Mouse (Mus musculus): ENCODE data around the gene Fgf3. TPM values are rescaled to one million over a fixed set of nuclear protein-coding genes. Genes with fewer than 3 reads are reported as not detected.
"Not testable (repeated sequence)": the region's sequence is repeated elsewhere in the genome, so short reads cannot be mapped to it uniquely, and the experiment has no call there.

Gene Fgf3
- total RNA-seq, 2 experiments from 2014 or later = not detected

DNA sequence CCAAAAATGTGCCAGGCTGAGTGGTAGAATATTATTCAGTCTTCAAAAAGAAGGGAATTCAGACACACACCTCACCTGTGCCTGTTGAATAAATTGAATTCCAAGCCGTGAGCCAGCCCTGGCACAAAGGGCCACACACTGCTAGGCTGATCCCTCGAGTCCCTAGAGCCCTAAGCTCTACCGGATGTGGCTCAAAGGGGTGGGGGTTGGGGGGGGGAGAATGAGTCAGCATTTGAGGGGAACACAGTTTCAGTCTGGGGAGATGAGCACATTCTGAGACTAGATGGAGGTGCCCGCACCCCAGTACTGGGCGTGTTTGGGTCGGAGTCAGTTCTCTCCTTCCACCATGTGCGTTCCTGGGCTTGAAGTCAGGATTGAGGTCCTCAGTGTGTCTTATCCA, 19.3 kb downstream of the Fgf3 start:
- no peak for DNase-seq
- intact Hi-C loops (cut with DNase I) = no loop called here

GRCm38 (mm10) chr7:144857826-144858342, 20.0 kb downstream of the Fgf3 start:
- DNase-seq = no peak
- intact Hi-C loops (cut with DNase I) = no loop called here

- intact Hi-C loops (cut with DNase I) = no loop called here
Measured at GRCm38 (mm10) chr7:144858702-144859101, 20.8 kb downstream of the Fgf3 start.

DNA sequence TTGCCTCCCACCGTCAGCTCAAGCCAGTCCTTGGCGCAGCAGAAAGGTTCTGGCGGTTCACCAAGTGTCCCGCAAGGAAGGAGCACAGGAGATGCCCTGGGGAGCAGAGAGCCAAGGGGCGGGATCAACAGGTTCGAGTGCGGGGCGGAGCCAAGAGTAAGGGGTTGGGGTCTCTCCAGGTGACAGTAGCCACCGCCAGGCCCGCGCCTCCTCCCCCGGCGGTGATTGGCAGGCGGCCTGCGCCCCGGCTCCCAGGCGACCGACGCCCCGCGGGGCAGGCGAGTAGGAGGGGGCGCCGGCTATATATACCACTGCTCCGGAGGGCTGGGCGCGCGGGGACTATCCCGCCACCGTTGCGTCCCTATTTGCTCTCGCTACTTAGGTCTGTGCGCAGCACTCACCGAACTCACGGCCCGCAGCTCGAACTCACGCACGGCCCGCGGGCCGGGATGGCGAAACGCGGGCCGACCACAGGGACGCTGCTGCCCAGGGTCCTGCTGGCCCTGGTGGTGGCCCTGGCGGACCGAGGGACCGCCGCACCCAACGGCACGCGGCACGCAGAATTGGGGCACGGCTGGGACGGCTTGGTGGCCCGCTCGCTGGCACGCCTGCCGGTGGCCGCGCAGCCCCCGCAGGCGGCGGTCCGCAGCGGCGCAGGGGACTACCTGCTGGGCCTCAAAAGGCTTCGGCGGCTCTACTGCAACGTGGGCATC, 23.3 kb downstream of the Fgf3 start:
- intact Hi-C loops (cut with DNase I) = no loop called here
- DNase-seq = no peak

More at GRCm38 (mm10) chr7:144858702-144859101, 20.8 kb downstream of the Fgf3 start:
- no peak for DNase-seq

- DNase-seq = peak in 1 of 2 experiments; percentile 14
- intact Hi-C loops (cut with DNase I) = no loop called here
Measured at GRCm38 (mm10) chr7:144861769-144862070, 23.8 kb downstream of the Fgf3 start.

GRCm38 (mm10) chr7:144862126-144862525, 24.2 kb downstream of the Fgf3 start:
- DNase-seq = no peak
- intact Hi-C loops (cut with DNase I) = no loop called here

- intact Hi-C loops (cut with DNase I) = no loop called here
- DNase-seq = no peak
Measured at GRCm38 (mm10) chr7:144862712-144863111, 24.8 kb downstream of the Fgf3 start.

- intact Hi-C loops (cut with DNase I) = no loop called here
- DNase-seq = no peak
Measured at GRCm38 (mm10) chr7:144863196-144863595, 25.3 kb downstream of the Fgf3 start.

GRCm38 (mm10) chr7:144864160-144864670, 26.3 kb downstream of the Fgf3 start:
- intact Hi-C loops (cut with DNase I) = no loop called here

GRCm38 (mm10) chr7:144867161-144867560, 29.3 kb downstream of the Fgf3 start:
- intact Hi-C loops (cut with DNase I) = no loop called here

More at GRCm38 (mm10) chr7:144864160-144864670, 26.3 kb downstream of the Fgf3 start:
- DNase-seq = no peak

DNA sequence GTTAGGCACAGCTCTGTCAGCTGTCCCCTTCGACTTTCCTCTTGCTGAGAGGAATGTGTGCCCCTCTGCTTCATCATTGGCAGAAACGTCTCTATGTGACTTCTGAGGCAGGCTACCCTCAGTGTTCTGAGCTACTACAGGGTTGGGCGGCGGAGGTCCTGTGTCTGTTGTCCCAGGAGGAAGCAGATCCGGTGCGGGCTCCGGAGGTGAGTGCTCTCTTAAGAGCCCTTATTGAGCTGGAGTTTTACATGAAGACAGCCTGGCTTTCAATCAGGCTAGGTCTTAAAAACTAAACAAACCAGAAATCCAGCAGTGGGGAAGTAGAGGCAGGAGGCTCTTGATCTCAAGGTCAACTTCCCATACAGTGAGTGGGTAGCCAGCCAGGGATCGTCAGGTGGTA, 29.7 kb downstream of the Fgf3 start:
- no peak for DNase-seq
- intact Hi-C loops (cut with DNase I) = no loop called here

More at GRCm38 (mm10) chr7:144867161-144867560, 29.3 kb downstream of the Fgf3 start:
- DNase-seq = no peak

GRCm38 (mm10) chr7:144872420-144872819, 34.5 kb downstream of the Fgf3 start:
- intact Hi-C loops (cut with DNase I) = no loop called here

GRCm38 (mm10) chr7:144873160-144873559, 35.3 kb downstream of the Fgf3 start:
- intact Hi-C loops (cut with DNase I) = no loop called here
- no peak for DNase-seq

More at GRCm38 (mm10) chr7:144872420-144872819, 34.5 kb downstream of the Fgf3 start:
- no peak for DNase-seq

- DNase-seq = no peak
- intact Hi-C loops (cut with DNase I) = no loop called here
Measured at GRCm38 (mm10) chr7:144874226-144874625, 36.3 kb downstream of the Fgf3 start.

GRCm38 (mm10) chr7:144878401-144878800, 40.5 kb downstream of the Fgf3 start:
- intact Hi-C loops (cut with DNase I) = no loop called here
- no peak for DNase-seq

DNA sequence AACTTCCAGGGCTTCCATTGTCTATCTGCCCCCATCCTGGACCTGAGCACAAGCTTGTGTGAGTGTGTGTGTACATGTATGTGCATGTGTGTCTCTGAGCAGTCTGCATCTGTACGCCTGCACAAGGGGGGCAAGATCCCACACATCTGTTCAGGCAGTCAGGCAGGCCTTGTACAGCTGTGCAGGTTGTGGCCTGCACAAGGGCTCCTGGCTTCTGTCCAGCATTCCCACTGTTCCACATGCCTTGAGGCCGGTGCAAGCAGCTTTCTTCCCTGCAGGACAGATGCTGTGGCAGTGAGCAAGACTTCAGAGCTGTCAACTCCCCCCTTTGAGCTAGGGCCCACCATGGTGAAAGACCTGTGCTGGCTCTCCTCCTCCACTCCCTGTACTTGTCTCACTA, 45.2 kb downstream of the Fgf3 start:
- intact Hi-C loops (cut with DNase I) = no loop called here
- DNase-seq = no peak

DNA sequence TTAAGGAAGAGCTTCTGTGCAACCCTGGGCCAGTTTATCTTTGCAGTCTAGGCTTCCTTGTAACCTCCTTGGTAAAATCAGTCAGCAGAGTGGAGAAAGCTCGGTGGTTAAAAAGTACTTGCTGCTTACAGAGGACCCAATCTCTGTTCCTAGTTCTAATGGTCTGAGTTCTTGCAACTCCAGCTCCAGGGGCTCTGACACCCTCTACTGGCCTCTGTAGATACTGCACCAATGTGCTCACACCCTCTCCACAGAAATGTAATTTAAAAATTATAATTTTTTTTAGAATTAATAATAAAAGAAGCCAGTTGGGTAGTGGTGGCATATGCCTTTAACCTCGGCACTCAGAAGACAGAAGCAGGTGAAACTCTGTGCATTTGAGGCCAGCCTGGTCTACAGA, 49.8 kb downstream of the Fgf3 start:
- intact Hi-C loops (cut with DNase I) = no loop called here
- no peak for DNase-seq

GRCm38 (mm10) chr7:144888564-144889299, 50.8 kb downstream of the Fgf3 start:
- intact Hi-C loops (cut with DNase I) = no loop called here

DNA sequence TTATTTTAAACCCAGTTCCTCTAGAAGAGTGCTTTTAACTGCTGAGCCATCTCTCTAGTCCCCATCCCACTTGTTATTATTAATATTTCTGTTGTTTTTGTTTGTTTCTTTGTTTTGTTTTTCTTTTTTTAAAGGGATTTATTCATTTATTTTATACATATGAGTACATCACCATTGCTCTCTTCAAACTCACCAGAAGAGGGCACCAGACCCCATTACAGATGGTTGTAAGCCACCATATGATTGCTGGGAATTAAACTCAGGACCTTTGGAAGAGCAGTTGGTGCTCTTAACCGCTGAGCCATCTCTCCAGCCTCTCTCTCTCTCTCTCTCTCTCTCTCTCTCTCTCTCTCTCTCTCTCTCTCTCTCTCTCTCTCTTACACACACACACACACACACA, 52.8 kb downstream of the Fgf3 start:
- DNase-seq = not testable (repeated sequence)
- intact Hi-C loops (cut with DNase I) = loop anchor here (10.0 kb wide), 1 partner anchor 426 kb away; no protein-coding TSS in a partner anchor

More at GRCm38 (mm10) chr7:144888564-144889299, 50.8 kb downstream of the Fgf3 start:
- no peak for DNase-seq

DNA sequence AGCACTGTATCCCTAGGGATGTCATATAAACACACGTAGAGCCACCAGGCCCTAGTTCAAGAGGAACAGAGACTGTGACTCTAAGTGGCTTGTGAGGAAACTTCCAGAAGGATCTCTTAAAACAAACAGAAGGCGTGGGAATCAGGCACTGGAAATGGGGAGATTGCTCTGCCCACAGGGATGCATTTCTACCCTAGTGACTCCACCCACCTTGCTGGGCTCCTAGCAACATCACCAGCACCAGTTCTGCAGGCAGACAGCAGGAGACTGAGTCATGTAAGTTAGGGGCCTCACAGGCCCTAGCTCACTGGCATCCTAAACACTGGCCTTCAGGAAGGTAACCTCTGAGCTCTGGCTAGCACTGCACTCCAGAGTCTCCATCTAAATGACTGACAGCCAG, 54.0 kb downstream of the Fgf3 start:
- intact Hi-C loops (cut with DNase I) = loop anchor here (10.0 kb wide), 1 partner anchor 427 kb away; no protein-coding TSS in a partner anchor
- DNase-seq = no peak

DNA sequence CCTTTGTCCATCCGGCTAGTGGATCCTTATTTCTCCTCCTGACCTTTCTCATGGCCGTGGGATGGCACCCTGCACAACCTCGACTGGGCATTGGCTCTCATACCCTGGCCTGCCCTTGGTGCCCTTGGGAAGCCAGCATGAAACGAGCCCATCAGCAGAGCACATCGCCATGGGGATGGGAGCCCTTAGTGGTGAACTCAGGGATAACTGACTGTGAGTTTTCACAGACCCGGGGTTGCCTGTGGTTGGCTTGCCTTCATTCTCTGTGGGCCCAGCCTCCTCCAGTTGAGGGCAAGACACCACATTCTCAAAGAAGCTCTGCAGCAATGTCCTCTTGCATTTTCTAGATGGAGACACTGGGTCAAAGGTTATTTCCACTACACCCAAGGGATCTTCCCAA, 54.4 kb downstream of the Fgf3 start:
- intact Hi-C loops (cut with DNase I) = loop anchor here (10.0 kb wide), 1 partner anchor 428 kb away; no protein-coding TSS in a partner anchor

More for the DNA sequence above, 54.4 kb downstream of the Fgf3 start:
- no peak for DNase-seq

All from heart, postnatal 14 days (tissue).